Mouse (Mus musculus) C2C12 (cell line): ENCODE measurements at regions not wholly inside any gene's neighbourhood (a gene's known extent, or its start where the extent isn't known, plus 50 kb on each side); places are given as distances from the start of the nearest gene placed in this dataset.

ENCODE experiments used
- H3K27me3 ChIP-seq: one replicate; pipeline ENCODE4 v1.6.1; 2011; ENCODE audit not compliant: control insufficient read depth, insufficient read depth, insufficient read length
- H3K36me3 ChIP-seq: one replicate; pipeline ENCODE4 v1.6.1; 2011; ENCODE audit not compliant: control insufficient read depth, insufficient read depth
- H3K4me3 ChIP-seq: one replicate; pipeline ENCODE4 v1.5.1; 2011; ENCODE audit warnings: mild to moderate bottlenecking, control low read depth; ENCODE audit not compliant: poor library complexity, insufficient read depth, severe bottlenecking
- H3K79me2 ChIP-seq: one replicate; pipeline ENCODE4 v1.6.1; 2011; ENCODE audit not compliant: control insufficient read depth, insufficient read depth
- H3K79me3 ChIP-seq: one replicate; pipeline ENCODE4 v1.6.1; 2011; ENCODE audit warnings: low read depth, control low read depth
- H3ac ChIP-seq: one replicate; pipeline ENCODE3; 2011; ENCODE audit warnings: low read depth; ENCODE audit not compliant: control insufficient read depth, insufficient read length
- CEBPB ChIP-seq: IDR thresholded peaks from one replicate; pipeline ENCODE4 v1.6.1; 2011; ENCODE audit warnings: low read depth, mild to moderate bottlenecking, control low read depth, moderate library complexity
- CTCF ChIP-seq: IDR thresholded peaks from one replicate; pipeline ENCODE4 v1.5.1; 2011; ENCODE audit not compliant: control insufficient read depth, insufficient read depth, insufficient read length
- FOSL1 ChIP-seq: IDR thresholded peaks from one replicate; pipeline ENCODE4 v1.8.0; 2011; ENCODE audit warnings: mild to moderate bottlenecking, low read length; ENCODE audit not compliant: poor library complexity, insufficient read depth, severe bottlenecking
- MAX ChIP-seq: IDR thresholded peaks from one replicate; pipeline ENCODE4 v1.6.1; 2011; ENCODE audit warnings: mild to moderate bottlenecking, control low read depth
- MYOD1 ChIP-seq: IDR thresholded peaks from one replicate; pipeline ENCODE4 v1.6.1; 2011; ENCODE audit warnings: low read depth; ENCODE audit not compliant: control insufficient read depth, insufficient read length
- MYOG ChIP-seq: IDR thresholded peaks from one replicate; pipeline ENCODE4 v1.6.1; 2011; ENCODE audit not compliant: control insufficient read depth, insufficient read length; ENCODE audit errors: extremely low read depth
- USF1 ChIP-seq: IDR thresholded peaks from one replicate; pipeline ENCODE4 v1.6.1; 2011; ENCODE audit warnings: low read depth, mild to moderate bottlenecking, control low read depth, moderate library complexity

DNA sequence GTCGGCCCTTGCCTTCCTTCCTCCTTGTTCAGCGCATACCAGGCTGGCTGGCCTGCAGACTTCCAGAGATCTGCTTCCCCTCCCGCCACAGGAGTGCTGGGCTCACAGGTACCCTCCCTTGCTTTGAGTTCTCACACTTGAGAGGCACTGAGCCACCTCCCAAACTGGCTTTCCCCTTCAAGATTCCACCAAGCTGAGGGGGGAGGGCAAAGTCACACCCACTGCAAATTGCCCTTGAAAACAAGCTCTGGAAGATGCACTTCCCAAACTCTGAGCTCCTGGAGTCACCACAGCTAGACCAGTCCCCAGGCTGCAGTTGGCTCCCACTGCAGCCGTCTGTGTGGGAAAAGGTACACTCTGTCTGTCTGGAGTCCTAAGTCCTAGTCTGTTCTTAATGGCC, 142.1 kb upstream of the Slc22a12 start:
- H3ac ChIP-seq: no peak overlapping the region
- TF ChIP-seq USF1: no peak
- TF ChIP-seq MYOD1: no peak
- no peak for TF ChIP-seq MYOG
- TF ChIP-seq FOSL1: no peak
- no peak for TF ChIP-seq CEBPB
- no peak for TF ChIP-seq CTCF
- TF ChIP-seq MAX: no peak
- no peaks in the 10 kb centered on the region for H3K36me3 ChIP-seq
- H3K27me3 ChIP-seq: peaks cover 60% of the 10 kb centered on the region
- no peak overlapping the region for H3K4me3 ChIP-seq
- no peaks in the 10 kb centered on the region for H3K79me3 ChIP-seq
- H3K79me2 ChIP-seq: no peaks in the 10 kb centered on the region

DNA sequence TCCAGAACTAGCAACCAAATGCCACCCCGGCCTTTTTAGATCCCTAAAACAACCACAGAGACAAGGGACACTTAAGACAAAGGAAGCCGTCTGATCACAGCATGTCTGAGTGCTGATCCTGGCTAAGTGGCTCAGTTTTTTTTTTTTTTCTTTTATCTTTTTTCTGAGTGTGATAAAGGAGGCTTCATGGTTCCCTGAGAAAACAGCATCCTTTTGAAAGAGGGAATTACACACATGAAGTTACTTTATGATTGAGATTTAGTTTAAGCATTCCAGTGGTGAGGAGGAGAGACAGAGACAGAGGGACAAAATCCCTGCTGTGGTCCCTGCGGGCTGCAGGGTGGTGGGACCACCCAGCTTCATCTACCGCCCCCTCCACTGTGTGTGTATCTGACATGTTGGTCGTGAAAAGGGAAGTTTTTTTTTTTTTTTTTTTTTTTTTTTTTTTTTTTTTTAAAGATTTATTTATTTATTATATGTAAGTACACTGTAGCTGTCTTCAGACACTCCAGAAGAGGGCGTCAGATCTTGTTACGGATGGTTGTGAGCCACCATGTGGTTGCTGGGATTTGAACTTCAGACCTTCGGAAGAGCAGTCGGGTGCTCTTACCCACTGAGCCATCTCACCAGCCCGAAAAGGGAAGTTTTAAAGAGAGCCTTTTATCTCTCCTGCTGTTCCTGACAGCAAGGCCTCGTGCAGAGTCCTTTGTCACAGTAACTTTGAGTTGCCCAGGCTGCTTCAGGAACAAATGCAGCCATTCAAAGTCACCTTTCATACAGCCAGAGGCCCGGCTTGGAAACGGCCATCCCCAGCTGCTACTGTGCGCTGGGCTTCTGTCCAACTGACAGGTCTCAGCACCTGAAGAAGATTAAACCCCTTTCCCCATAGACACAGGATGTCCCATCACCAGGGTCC, 136.8 kb upstream of the Slc22a12 start:
- Histone ChIP-seq H3ac (no peak overlapping the region), H3K36me3 (no peaks in the 10 kb centered on the region), H3K79me3 (no peaks in the 10 kb centered on the region), H3K4me3 (no peak overlapping the region), H3K79me2 (no peaks in the 10 kb centered on the region), H3K27me3 (peaks cover 56% of the 10 kb centered on the region)
- no peak for TF ChIP-seq CEBPB
- no peak for TF ChIP-seq FOSL1
- no peak for TF ChIP-seq MYOD1
- TF ChIP-seq MYOG: no peak
- no peak for TF ChIP-seq USF1
- TF ChIP-seq MAX: no peak
- TF ChIP-seq CTCF: no peak

DNA sequence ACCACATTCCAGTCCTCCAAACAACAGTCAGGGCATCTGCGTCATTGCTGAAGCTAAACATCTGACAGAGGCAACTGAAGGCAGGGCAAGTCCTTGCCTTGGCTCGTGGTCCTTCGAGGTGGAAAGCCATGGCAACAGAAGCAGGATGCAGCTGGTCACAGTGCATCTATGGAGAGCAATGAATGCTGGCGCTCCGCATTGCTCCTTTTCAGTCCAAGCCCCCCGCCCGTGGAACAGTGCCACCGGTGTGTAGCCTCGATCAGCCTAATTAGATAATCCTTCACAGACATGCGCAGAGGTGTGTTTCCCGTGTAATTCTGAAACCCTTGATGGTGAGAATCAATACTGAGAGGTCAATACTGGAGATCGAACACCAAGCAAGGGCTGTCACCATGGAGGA, 134.7 kb upstream of the Slc22a12 start:
- no peak overlapping the region for H3ac ChIP-seq
- H3K79me3 ChIP-seq: no peaks in the 10 kb centered on the region
- no peaks in the 10 kb centered on the region for H3K79me2 ChIP-seq
- no peaks in the 10 kb centered on the region for H3K36me3 ChIP-seq
- H3K27me3 ChIP-seq: peaks cover 42% of the 10 kb centered on the region
- TF ChIP-seq FOSL1 (no peak), MAX (no peak), MYOG (no peak)
- no peak overlapping the region for H3K4me3 ChIP-seq

DNA sequence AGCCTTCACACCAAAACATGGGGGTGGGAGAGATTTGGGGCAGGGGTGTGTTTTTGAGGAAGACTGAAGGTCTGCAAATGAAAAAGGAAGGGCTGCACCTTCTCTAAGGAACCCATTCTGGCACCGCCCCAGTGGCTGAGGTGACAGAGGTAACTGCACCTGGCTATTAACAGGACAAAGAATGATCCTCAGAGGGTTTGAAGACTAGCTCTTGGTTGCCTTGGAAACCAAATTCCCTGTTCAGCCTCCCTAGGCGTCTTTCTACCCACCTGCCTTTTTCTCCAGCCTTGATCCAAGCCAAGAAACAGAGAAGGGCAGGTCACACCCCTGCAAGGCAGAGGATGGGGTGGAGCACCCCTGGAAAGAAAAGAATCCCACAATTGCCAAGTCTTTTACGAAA, 132.8 kb upstream of the Slc22a12 start:
- no peaks in the 10 kb centered on the region for H3K36me3 ChIP-seq
- H3K79me3 ChIP-seq: no peaks in the 10 kb centered on the region
- H3K79me2 ChIP-seq: no peaks in the 10 kb centered on the region
- H3K27me3 ChIP-seq: peaks cover 40% of the 10 kb centered on the region
- no peak overlapping the region for H3K4me3 ChIP-seq
- no peak overlapping the region for H3ac ChIP-seq
- TF ChIP-seq MYOD1: no peak
- TF ChIP-seq FOSL1: no peak
- no peak for TF ChIP-seq CTCF
- no peak for TF ChIP-seq USF1
- TF ChIP-seq MAX: no peak
- no peak for TF ChIP-seq CEBPB
- no peak for TF ChIP-seq MYOG

DNA sequence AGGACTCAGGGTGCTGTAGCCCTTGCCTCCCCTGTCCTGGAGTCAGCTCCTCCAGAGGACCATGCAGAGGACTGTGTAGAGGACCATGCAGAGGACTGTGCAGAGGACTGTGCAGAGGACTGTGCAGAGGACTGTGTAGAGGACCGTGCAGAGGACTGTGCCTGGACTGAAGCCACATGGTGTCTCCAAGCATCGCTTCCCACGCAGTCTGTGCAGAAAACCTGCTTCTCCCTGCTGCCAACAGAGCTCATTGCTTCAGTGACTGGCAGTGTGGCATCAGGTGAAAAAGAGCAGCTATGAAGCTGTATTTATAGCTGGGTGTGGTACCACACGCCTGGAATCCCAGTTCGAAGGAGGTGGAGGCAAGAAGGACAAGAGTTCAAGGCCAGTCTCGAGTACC, 128.9 kb upstream of the Slc22a12 start:
- no peak overlapping the region for H3ac ChIP-seq
- no peak for TF ChIP-seq MAX
- TF ChIP-seq CEBPB: no peak
- no peak for TF ChIP-seq MYOD1
- no peak for TF ChIP-seq FOSL1
- TF ChIP-seq CTCF: no peak
- no peak for TF ChIP-seq MYOG
- no peak for TF ChIP-seq USF1
- H3K4me3 ChIP-seq: no peak overlapping the region
- H3K79me2 ChIP-seq: no peaks in the 10 kb centered on the region
- H3K36me3 ChIP-seq: no peaks in the 10 kb centered on the region
- H3K79me3 ChIP-seq: no peaks in the 10 kb centered on the region
- peaks cover 38% of the 10 kb centered on the region for H3K27me3 ChIP-seq

DNA sequence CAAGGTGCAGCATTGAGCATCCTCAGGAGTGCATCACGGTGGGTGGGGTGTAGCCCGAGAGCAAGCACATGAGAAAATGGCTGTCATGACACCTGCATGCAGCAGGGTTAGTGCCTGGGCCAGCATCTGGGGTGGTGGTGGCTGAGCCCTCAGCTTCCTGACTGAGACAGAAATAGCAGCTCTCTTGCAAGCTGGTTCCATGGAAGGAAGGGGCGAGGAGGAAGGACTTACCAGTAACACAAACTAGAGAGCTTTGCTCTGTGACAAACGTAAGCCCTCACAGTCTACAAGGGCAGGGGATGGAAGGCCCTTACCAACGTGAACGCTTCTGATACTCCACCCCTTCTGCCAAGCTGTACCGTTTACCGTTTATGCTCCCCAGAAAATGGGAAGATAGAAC, 127.0 kb upstream of the Slc22a12 start:
- no peak for TF ChIP-seq CEBPB
- no peak for TF ChIP-seq CTCF
- no peak for TF ChIP-seq MYOD1
- TF ChIP-seq USF1: no peak
- TF ChIP-seq FOSL1: no peak
- TF ChIP-seq MAX: no peak
- TF ChIP-seq MYOG: no peak
- Histone ChIP-seq H3K4me3 (no peak overlapping the region), H3K79me3 (no peaks in the 10 kb centered on the region)

More for the DNA sequence above, 127.0 kb upstream of the Slc22a12 start:
- peaks cover 30% of the 10 kb centered on the region for H3K27me3 ChIP-seq
- H3K79me2 ChIP-seq: no peaks in the 10 kb centered on the region
- H3ac ChIP-seq: no peak overlapping the region
- H3K36me3 ChIP-seq: no peaks in the 10 kb centered on the region
